Mouse (Mus musculus): ENCODE measurements around the gene Eif4g2.

DNA sequence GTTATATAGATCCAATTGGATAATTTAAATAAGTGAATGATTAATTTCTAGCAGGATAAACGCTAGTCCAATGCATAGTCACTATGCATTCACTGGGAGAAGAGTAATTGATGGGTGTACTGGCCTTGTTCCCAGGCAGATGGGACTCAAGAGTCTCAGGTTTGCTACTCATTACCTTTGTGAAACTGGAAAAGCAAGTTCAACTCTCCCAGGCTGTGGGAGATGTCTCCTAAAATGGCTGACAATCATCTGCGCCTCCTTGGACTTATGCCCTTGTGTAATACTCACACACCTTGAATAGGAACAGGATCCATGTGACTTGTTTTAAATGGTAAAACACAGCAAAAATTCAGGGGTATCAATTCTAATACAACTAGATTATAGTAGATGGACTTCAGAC lies 26.3 kb upstream of the Eif4g2 start:
- TF ChIP-seq CTCF (IDR thresholded peaks at IDR 0.05) (no peak), EP300 (IDR thresholded peaks at IDR 0.05; ENCODE audit: insufficient read depth, low read depth, low read length) (no peak), POLR2A (IDR thresholded peaks at IDR 0.05; ENCODE audit: insufficient read depth, low read depth, low read length) (no peak)
